Mouse (Mus musculus): Measurements from ENCODE around the gene Krt86.

The Krt86 gene

DNA sequence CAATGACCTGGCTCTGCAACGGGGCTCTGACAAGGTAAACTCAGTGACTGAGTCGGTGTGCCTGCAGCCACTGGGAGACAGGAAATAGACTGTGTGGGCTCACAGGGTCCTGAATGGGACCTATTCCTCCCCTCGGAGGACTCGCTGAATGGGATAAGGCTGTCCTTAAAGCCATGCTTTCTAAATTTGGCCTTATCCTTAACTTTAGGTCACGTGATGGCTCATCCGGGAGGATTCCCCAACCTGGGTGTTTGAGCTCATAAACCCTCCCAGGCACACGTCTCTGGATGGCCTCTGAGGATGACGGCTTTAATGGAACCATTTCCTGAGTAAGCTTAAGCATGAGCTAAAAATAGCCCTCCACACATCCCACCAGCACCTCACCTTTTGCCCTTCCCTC lies 19.4 kb downstream of the Krt86 start:
- in situ Hi-C loops (cut with MboI, MseI), result loop anchor here (5.0 kb wide), 1 partner anchor 35 kb away; no protein-coding TSS in a partner anchor

DNA sequence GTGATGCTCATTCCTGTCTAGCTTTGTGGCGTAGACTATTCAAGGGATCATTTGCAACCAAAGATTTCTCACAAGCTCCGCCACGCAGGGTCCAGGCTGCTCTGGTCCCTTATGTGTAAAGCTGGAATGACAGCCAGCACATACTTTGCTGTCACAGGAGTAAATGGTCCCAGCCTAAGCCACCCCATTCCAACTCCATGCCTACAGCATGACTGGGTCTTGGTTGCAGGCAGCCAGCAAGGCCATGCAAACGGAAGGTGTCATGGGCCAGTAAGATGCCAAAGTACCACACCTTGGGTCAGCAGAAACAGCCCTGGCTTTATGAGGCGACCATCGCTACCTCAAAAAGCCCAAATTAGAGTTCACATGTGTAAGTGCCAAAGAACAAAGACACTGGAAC lies 20.4 kb downstream of the Krt86 start:
- in situ Hi-C loops (cut with MboI, MseI), result loop anchor here (5.0 kb wide), 1 partner anchor 36 kb away; no protein-coding TSS in a partner anchor

DNA sequence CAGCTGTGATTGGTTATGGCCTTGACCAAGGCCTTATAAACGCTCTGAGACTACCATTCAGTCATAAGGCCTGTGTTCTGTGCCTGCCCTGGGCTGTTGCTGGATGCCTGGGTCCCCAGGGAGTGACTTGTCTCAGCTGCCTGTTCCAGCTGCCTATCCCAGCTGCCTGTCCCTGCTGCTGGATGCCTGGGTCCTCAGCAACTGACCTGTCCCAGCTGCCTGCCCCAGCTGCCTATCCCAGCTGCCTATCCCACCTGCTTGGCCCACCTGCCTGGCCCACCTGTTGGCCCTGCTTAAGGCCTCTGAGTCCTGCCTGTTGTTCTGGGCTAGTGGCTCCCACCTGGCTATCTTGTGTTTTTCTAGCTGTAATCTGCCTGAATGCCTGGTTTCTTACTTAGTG lies 20.9 kb downstream of the Krt86 start:
- in situ Hi-C loops (cut with MboI, MseI), result loop anchor here (5.0 kb wide), 1 partner anchor 37 kb away; no protein-coding TSS in a partner anchor

DNA sequence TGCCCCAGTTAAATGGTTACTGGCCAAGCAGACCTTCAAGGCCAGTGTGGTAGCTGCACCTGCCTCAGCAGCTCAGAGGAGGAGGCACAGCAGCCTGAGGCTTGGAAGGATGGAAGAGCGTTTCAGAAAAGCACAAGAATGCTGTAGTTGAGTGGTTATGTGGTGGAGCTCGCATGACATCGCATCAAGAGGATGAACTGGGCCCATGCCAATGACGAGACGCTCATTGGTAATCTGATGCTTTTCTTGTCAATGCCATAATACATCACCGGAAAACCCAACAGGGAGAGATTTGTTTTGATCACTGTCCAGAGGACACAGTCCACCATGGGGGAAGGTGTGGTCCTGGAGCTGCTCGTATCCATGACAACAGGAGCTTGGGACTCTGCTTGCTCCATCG lies 22.0 kb downstream of the Krt86 start:
- in situ Hi-C loops (cut with MboI, MseI), result no loop called here

DNA sequence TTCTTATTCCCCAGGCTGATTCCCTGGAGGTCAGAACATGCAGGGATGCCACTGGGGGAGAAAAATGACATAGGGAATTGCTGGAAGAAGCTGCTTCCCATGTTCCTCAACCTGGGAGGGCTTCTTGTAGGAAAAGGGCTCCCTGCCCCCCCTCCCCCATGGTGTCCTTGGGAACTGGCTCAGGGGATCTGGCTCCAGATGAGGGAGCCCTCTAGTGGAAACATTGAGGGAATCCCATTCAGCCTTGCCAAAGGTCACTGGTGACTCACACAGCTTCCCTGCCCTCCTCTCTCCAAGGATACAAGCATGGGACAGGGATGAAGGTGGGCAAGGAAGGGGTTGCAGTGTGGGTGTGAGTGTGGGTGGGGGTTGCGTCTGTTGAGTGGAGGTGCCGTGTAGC lies 23.9 kb downstream of the Krt86 start:
- in situ Hi-C loops (cut with MboI, MseI), result no loop called here

DNA sequence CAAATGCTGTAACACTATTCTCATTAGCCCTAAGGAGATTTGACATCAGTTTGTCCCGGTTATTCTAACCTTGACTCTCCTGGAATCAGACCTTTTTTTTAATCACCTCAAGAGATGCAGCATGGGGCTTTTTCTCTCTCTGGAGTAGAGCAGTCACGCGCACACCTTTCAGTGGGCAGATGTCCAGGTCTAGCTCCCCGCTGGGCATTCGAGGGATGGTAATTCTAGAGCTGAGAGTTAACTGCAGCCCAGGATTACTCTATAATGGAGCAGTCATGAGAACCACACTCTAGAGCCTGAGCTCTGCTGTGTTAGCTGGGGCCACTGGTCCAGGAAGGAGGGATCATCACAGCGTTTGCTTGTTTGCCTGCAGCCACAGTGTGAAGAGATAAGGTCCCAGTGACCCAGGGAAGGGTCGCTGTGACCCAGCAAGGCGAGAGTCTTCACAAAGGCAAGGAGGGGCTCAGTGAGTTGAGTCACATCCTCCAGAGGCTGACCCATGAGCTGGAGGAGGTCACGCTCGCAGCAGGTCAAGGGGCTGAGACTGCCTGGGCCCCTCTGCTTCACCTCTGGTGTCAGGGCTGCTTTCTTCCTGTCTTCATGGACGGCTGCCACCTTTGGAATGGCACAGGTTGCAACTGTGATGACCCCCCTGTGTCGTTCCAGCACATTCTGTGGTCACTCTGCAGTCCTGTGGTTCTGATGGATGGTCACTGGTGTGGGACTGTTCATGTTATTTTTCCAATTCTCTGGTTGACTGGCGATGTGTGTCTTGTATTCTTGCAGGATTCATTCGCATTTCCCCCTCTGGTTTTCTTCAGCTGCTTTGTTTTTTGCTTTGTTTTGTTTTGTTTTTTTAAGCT lies 33.8 kb downstream of the Krt86 start:
- in situ Hi-C loops (cut with MboI, MseI), result no loop called here

DNA sequence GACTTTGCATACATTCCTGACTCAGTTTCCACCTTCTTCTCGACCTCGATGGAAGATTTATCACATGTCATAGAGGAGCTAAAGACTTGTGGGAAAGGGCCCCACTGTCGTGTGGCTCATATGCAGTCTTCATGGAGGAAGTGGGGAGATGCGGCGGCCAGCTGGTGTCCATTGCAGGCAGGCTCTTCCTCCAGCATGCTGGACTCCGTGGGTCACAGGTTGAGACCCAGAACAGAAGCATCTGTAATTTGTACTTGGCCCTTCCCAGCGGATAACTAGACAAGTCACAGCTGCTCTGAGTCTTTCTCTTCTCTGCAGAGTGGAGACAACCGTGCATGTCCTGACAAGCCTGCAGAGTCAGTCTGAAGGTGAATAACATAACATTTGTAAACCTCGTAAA lies 35.0 kb downstream of the Krt86 start:
- in situ Hi-C loops (cut with MboI, MseI), result no loop called here

DNA sequence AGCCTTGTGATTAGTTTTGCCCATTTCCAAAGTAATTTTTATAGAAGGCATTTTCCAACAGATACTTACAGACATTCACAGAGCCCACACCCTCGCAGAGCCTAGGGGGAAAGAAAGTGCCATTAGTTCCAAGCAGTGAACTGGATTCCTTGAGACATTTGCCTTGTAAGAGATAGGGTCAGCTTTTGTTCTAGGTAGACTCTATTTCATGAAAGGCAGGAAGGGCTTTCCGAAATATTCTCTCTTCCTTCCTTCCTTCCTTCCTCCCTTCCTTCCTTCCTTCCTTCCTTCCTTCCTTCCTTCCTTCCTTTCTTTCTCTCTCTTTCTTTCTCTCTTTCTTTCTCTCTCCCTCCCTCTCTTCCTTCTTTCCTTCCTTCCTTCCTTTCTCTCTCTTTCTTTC lies 43.9 kb downstream of the Krt86 start, which contains the start of gene Gm49425:
Gene Gm49425 (minus strand): TSS at position 101 of the 400 bp plus-strand sequence.
- in situ Hi-C loops (cut with MboI, MseI), result loop anchor here (5.0 kb wide), 1 partner anchor 85 kb away; no protein-coding TSS in a partner anchor

DNA sequence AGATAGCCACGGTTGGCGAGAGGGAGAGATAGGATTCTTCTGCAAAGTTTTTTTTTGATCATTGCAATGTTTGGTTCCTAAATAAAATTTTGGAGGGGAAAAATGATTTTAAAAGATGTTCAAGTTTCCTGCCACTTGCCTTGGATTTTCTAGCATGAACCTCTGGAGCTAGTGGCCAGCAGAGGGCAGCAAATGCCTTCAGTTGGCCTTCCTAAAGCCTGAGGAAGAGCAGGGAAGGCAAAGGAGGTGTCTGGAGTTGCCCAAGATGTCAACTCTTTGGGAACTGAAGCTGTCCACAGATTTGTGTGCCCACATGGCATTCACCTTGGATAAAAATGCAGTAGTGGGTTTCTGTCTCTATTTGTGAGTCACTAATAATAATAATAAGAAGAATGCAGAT lies 46.5 kb downstream of the Krt86 start:
- in situ Hi-C loops (cut with MboI, MseI), result loop anchor here (5.0 kb wide), 1 partner anchor 87 kb away; no protein-coding TSS in a partner anchor

DNA sequence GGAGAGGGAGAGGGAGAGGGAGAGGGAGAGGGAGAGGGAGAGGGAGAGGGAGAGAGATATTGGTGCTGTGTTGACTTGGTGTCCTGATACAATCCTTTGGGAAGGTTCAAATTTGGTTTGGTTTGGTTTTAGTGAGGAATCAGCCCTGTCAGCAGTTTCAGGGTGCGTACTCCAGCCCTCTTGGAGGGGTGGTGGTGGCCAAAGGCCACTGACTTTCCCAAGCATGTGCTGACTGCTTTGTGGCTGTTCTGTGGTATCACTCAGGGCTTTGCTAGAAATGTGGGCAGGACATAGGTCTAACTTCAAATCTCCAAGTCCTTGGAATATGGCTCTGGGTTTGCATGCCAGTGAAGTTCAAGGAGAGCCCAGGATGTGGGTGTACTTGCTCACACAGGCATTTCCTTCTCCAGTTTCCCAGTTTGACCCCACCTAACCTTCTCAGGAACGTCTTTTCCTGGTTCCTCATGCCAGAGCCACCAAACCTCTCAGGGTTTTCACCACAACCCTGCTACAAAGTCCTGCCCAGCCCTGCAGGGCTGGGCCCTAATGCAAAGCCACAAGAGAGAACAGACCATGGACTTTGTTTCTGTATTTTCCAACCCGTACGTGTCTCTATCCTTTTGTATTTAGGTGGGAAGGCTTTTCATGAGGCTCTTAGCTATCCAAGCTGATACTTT lies 49.4 kb downstream of the Krt86 start:
- in situ Hi-C loops (cut with MboI, MseI), result no loop called here

Measured in regulatory T cell (primary cell).